Mouse (Mus musculus): ENCODE measurements around the gene Mlip. TPM values are rescaled to one million over a fixed set of nuclear protein-coding genes. Genes with fewer than 3 reads are reported as not detected.

Gene Mlip
- 8.0 and 11.6 TPM in 2 replicates for polyA plus RNA-seq (2015; fragmentation: Nextera tagmentation; extraction: Ambion mirVana)

DNA sequence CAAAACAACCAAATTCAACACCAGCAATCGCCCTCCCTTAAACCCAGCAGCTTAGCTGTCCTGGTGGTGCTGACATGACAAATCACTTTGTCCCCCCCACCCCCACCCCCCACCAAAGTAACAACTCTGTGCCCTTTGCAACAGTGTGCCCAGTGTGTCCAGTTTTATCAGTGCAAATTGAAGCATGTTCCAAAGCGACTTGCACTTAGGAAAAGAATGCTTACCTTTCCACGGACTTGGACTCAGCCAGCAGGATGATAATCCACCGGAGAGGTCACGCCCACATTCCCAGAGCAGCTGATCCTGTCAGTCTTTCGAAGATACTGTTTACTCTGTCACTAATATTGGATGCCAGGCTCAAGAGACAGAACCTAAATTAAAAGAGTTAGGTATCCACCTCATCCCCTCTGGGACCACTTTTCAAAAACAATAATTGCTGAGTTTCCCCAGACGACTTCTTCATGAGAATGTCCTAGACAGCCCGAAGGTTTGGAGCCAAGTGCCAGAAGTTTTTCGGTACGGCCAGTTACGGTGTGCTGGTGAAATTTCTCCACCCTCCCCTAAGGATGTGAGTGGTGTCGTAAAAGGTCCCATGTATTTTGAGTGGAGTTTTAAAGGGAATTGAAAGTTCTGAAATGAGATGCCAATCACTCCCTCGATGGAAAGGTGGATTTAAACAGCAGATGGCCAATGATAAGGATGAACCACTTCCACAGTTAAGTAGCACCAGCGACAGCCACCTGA is at the start of gene Mlip:
Mlip (minus strand) TSS at position 538 of the 744 bp plus-strand sequence.
- Histone ChIP-seq H3K4me1 (replicated peaks; ENCODE audit: control insufficient read depth, insufficient read depth, low read length) (no peaks in the 10 kb centered on the region), H3K4me2 (ENCODE audit: low read length) (no peak within 1 kb of the TSS), H3K9ac (replicated peaks; ENCODE audit: low read depth, low read length) (no peak within 1 kb of the TSS), H3K4me3 (replicated peaks; ENCODE audit: low read length) (no peak within 1 kb of the TSS), H3K27ac (ENCODE audit: low read length) (no peak within 1 kb of the TSS), H3K27me3 (replicated peaks; ENCODE audit: control insufficient read depth, insufficient read depth, low read length) (no peaks in the 10 kb centered on the region), H3K9me3 (ENCODE audit: control insufficient read depth, low read length) (no peaks in the 10 kb centered on the region), H3K36me3 (ENCODE audit: control insufficient read depth, insufficient read depth) (no peaks in the 10 kb centered on the region)
- no peak for ATAC-seq
- WGBS, result 84% methylated on average over 14 of the region's 14 CpGs

DNA sequence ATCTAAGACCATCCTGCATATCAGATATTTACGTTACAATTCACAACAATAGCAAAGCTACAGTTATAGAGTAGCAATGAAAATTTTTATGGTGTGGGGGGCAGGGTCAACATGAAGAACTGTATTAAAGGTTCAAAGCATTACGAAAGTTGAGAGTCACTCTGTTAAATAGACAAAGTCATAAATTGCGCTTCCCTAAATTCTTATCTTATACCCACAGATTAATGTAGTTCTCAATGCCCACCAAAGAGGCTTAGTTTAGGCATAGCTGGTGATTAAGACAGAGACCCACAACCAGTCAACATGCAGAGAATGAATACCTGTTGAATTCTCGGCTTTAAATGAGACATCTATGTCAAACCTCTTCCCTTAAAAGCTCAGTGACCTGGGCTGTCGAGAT is 47.0 kb upstream of the Mlip start:
- Histone ChIP-seq H3K9ac (replicated peaks; ENCODE audit: low read depth, low read length) (no peak overlapping the region), H3K27me3 (replicated peaks; ENCODE audit: control insufficient read depth, insufficient read depth, low read length) (no peaks in the 10 kb centered on the region), H3K9me3 (ENCODE audit: control insufficient read depth, low read length) (no peaks in the 10 kb centered on the region), H3K4me1 (replicated peaks; ENCODE audit: control insufficient read depth, insufficient read depth, low read length) (no peaks in the 10 kb centered on the region), H3K4me2 (ENCODE audit: low read length) (no peak overlapping the region), H3K27ac (ENCODE audit: low read length) (no peak overlapping the region), H3K4me3 (replicated peaks; ENCODE audit: low read length) (no peak overlapping the region), H3K36me3 (ENCODE audit: control insufficient read depth, insufficient read depth) (no peaks in the 10 kb centered on the region)
- ATAC-seq, result no peak
- 94% methylated on average over 5 of the region's 5 CpGs for WGBS

DNA sequence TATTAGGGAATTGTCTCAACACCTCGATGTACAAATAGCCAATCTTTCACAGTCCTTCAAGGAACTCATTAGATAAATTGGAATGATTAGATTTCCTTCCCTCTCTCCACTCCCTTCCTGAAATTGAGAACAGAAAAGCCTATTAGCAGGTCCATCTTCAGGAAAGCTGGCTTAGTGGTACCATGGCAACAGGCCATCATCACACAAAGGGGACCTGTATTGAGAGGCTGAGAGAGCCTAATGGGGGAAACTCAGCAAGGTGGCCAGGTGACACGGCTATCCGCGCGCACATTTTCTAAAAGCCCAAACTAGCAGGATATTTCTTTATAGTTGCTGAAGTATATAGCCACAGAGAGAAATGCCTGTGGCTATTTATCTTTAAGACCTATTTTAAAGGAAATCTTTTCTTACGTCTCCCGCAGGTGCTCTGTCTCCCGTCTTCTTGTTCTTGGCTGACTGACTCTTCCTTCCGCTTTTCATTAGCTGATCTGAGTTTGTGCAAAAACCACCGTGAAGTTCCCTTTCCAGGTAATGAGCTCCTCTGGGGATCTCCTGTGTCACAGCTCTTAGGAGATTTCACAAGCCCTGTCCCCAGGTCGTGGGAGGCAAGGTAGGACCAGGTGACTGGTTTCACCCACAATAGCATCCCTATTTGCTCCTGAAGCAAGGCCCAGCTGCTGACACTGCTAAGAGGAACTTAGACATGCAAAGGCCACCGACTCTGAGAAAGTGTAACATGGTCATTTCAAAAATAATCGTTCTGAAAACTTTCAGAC is 46.3 kb upstream of the Mlip start:
- WGBS, result 31% methylated on average over 13 of the region's 13 CpGs
- no peak overlapping the region for H3K4me3 ChIP-seq (replicated peaks; ENCODE audit: low read length)
- H3K27me3 ChIP-seq (replicated peaks; ENCODE audit: control insufficient read depth, insufficient read depth, low read length), result no peaks in the 10 kb centered on the region
- no peaks in the 10 kb centered on the region for H3K36me3 ChIP-seq (ENCODE audit: control insufficient read depth, insufficient read depth)
- no peak overlapping the region for H3K9ac ChIP-seq (replicated peaks; ENCODE audit: low read depth, low read length)
- no peak overlapping the region for H3K4me2 ChIP-seq (ENCODE audit: low read length)
- no peak for ATAC-seq
- H3K27ac ChIP-seq (ENCODE audit: low read length), result no peak overlapping the region
- H3K9me3 ChIP-seq (ENCODE audit: control insufficient read depth, low read length), result no peaks in the 10 kb centered on the region
- H3K4me1 ChIP-seq (replicated peaks; ENCODE audit: control insufficient read depth, insufficient read depth, low read length), result no peaks in the 10 kb centered on the region

DNA sequence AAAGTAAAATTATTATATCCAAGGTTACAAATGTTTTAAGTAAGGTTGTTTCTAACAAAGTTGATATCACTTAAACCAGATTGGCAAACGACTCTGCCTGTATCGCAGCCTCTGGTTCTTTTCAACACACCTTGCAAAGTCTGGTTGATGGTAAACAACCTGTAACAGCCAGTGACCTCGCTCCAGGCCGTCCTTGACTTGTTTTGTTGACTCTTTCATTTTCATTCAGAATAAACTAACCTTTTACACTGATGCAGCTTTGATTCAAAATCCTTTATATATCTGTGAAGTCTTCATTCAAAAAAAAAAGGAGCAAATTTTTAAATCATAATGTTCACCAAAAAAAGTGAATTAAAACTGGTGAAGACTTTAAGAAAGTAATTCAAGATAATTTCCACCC is 44.3 kb upstream of the Mlip start:
- Histone ChIP-seq H3K4me3 (replicated peaks; ENCODE audit: low read length) (no peak overlapping the region), H3K9ac (replicated peaks; ENCODE audit: low read depth, low read length) (no peak overlapping the region), H3K27ac (ENCODE audit: low read length) (no peak overlapping the region), H3K4me1 (replicated peaks; ENCODE audit: control insufficient read depth, insufficient read depth, low read length) (no peaks in the 10 kb centered on the region), H3K9me3 (ENCODE audit: control insufficient read depth, low read length) (no peaks in the 10 kb centered on the region), H3K4me2 (ENCODE audit: low read length) (no peak overlapping the region), H3K36me3 (ENCODE audit: control insufficient read depth, insufficient read depth) (no peaks in the 10 kb centered on the region), H3K27me3 (replicated peaks; ENCODE audit: control insufficient read depth, insufficient read depth, low read length) (no peaks in the 10 kb centered on the region)
- ATAC-seq, result no peak
- WGBS, result 70% methylated on average over 4 of the region's 4 CpGs

DNA sequence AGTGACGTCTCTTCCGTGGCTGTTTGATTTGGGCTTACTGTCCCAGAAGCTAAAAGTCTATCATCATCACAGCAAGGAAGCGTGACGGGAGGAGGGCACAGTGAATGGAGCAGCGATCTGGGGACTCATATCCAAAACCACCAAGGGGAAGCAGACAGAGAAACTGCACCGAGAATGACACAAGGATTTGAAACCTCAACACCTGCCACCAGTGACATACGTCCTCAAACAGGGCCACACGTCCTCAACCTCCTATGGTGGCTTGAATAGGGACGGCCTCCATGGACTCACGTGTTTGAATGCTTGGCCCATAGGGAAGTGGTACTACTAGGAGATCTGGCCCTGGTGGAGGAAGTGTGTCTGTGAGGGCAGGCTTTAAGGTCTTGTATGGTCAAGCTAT is 38.5 kb upstream of the Mlip start:
- no peaks in the 10 kb centered on the region for H3K36me3 ChIP-seq (ENCODE audit: control insufficient read depth, insufficient read depth)
- H3K27me3 ChIP-seq (replicated peaks; ENCODE audit: control insufficient read depth, insufficient read depth, low read length), result no peaks in the 10 kb centered on the region
- H3K27ac ChIP-seq (ENCODE audit: low read length), result no peak overlapping the region
- WGBS, result 94% methylated on average over 10 of the region's 10 CpGs
- no peak overlapping the region for H3K9ac ChIP-seq (replicated peaks; ENCODE audit: low read depth, low read length)
- H3K4me3 ChIP-seq (replicated peaks; ENCODE audit: low read length), result no peak overlapping the region
- H3K4me1 ChIP-seq (replicated peaks; ENCODE audit: control insufficient read depth, insufficient read depth, low read length), result no peaks in the 10 kb centered on the region
- no peak overlapping the region for H3K4me2 ChIP-seq (ENCODE audit: low read length)
- H3K9me3 ChIP-seq (ENCODE audit: control insufficient read depth, low read length), result no peaks in the 10 kb centered on the region
- no peak for ATAC-seq

DNA sequence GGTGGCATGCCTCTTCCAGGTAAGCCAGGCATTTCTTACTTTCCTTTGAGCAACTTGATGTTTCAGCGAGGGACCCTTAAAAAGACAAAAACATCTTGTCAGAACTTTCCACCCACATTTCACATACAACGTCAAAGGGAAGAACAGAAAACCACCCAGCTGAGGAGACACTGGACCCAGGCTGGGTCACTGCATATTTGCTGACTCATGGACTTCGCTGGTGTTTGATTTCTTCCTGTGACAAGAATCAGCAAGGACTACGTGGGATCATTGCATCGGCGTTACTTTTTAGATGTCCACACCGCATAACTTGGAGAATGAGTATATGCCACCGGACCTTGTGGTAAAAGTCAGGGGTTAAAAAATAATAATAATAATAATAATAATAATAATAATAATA is 36.2 kb upstream of the Mlip start:
- Histone ChIP-seq H3K36me3 (ENCODE audit: control insufficient read depth, insufficient read depth) (no peaks in the 10 kb centered on the region), H3K9ac (replicated peaks; ENCODE audit: low read depth, low read length) (no peak overlapping the region), H3K27me3 (replicated peaks; ENCODE audit: control insufficient read depth, insufficient read depth, low read length) (no peaks in the 10 kb centered on the region), H3K4me2 (ENCODE audit: low read length) (no peak overlapping the region), H3K9me3 (ENCODE audit: control insufficient read depth, low read length) (no peaks in the 10 kb centered on the region), H3K4me1 (replicated peaks; ENCODE audit: control insufficient read depth, insufficient read depth, low read length) (no peaks in the 10 kb centered on the region), H3K27ac (ENCODE audit: low read length) (no peak overlapping the region), H3K4me3 (replicated peaks; ENCODE audit: low read length) (no peak overlapping the region)
- WGBS, result 96% methylated on average over 8 of the region's 8 CpGs
- no peak for ATAC-seq

DNA sequence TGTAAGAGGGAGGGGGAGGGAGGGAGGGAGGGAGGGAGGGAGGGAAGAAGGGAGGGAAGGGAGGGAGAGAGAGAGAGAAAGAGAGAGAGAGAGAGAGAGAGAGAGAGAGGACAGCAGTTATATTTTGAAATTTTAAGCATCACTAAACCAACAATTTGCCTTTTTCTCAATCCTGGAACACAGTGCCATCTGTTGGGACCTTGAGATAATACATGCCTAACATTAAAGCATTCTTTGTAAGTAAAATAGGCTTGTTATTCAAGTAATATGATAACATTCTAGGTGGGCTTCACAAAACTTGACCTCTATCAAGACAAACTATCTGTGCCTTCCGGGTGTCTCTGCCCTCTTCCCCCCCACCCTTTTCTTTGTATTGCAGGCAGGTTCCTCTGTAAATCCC is 34.0 kb upstream of the Mlip start:
- Histone ChIP-seq H3K4me3 (replicated peaks; ENCODE audit: low read length) (no peak overlapping the region), H3K36me3 (ENCODE audit: control insufficient read depth, insufficient read depth) (no peaks in the 10 kb centered on the region), H3K27me3 (replicated peaks; ENCODE audit: control insufficient read depth, insufficient read depth, low read length) (no peaks in the 10 kb centered on the region), H3K9ac (replicated peaks; ENCODE audit: low read depth, low read length) (no peak overlapping the region), H3K4me2 (ENCODE audit: low read length) (no peak overlapping the region), H3K9me3 (ENCODE audit: control insufficient read depth, low read length) (no peaks in the 10 kb centered on the region), H3K4me1 (replicated peaks; ENCODE audit: control insufficient read depth, insufficient read depth, low read length) (no peaks in the 10 kb centered on the region), H3K27ac (ENCODE audit: low read length) (no peak overlapping the region)
- ATAC-seq, result peak; percentile 31; the same call in 1 of the 2 replicates
- WGBS, result 57% methylated on average over 1 of the region's 1 CpGs

DNA sequence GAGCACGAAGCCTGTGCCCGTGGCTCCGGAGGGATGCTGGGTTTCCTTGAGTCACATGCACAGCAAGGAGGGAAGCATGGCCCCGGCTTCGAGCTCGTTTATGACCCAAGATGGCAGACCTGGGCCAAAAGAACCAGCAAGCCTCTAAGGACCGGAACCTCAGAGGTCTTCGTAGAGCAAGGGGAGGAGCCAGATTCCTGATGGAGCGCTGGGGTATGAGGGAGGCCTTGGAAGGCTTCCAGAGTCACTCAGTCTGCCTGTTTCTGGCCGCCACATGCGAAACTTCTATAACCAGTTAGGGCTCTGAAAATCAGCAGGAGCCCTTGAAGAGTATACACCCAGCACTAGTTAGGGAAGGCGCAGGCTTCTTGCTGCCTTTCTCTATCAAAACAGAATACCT is 32.8 kb upstream of the Mlip start:
- 86% methylated on average over 12 of the region's 12 CpGs for WGBS
- Histone ChIP-seq H3K27ac (ENCODE audit: low read length) (no peak overlapping the region), H3K9ac (replicated peaks; ENCODE audit: low read depth, low read length) (no peak overlapping the region)

DNA sequence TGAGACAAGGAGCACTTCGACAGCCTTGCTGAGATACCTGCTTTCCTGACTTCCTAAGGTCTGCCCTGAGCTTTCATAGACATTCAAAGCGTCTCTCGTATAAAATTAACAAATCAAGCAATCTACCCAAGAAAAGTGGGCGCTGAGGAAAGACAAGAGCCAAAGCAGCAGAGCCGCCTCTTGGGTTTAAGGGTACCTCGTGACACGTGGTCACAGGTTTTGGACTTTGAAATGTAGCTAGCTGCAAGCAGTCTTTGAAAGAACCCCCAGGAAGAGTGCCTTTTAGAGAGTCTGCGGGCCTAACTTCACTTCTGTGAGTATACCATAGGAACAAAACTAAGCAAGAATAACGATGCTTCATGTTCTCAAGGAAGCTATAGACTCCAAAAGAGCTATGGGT is 31.9 kb upstream of the Mlip start:
- Histone ChIP-seq H3K4me1 (replicated peaks; ENCODE audit: control insufficient read depth, insufficient read depth, low read length) (no peaks in the 10 kb centered on the region), H3K36me3 (ENCODE audit: control insufficient read depth, insufficient read depth) (no peaks in the 10 kb centered on the region), H3K27me3 (replicated peaks; ENCODE audit: control insufficient read depth, insufficient read depth, low read length) (no peaks in the 10 kb centered on the region), H3K4me2 (ENCODE audit: low read length) (no peak overlapping the region), H3K9me3 (ENCODE audit: control insufficient read depth, low read length) (no peaks in the 10 kb centered on the region), H3K27ac (ENCODE audit: low read length) (no peak overlapping the region), H3K4me3 (replicated peaks; ENCODE audit: low read length) (no peak overlapping the region), H3K9ac (replicated peaks; ENCODE audit: low read depth, low read length) (no peak overlapping the region)
- 85% methylated on average over 9 of the region's 9 CpGs for WGBS
- ATAC-seq, result no peak

More for the DNA sequence above, 32.8 kb upstream of the Mlip start:
- ATAC-seq, result no peak
- no peaks in the 10 kb centered on the region for H3K36me3 ChIP-seq (ENCODE audit: control insufficient read depth, insufficient read depth)
- H3K27me3 ChIP-seq (replicated peaks; ENCODE audit: control insufficient read depth, insufficient read depth, low read length), result no peaks in the 10 kb centered on the region
- no peak overlapping the region for H3K4me2 ChIP-seq (ENCODE audit: low read length)
- no peaks in the 10 kb centered on the region for H3K9me3 ChIP-seq (ENCODE audit: control insufficient read depth, low read length)
- H3K4me3 ChIP-seq (replicated peaks; ENCODE audit: low read length), result no peak overlapping the region
- H3K4me1 ChIP-seq (replicated peaks; ENCODE audit: control insufficient read depth, insufficient read depth, low read length), result no peaks in the 10 kb centered on the region
